Mouse (Mus musculus) megakaryocyte, adult 5-6 weeks (primary cell): ENCODE results near the gene Rnf135. TPM values are rescaled to one million over a fixed set of nuclear protein-coding genes. Genes with fewer than 3 reads are reported as not detected.
"Not testable (repeated sequence)": the region's sequence is repeated elsewhere in the genome, so short reads cannot be mapped to it uniquely, and the experiment has no call there.

Source experiments
- ATAC-seq: 2 replicates; pipeline ENCODE4 v1.8.0; 2016; ENCODE audit warnings: mild to moderate bottlenecking, inconsistent platforms; ENCODE audit not compliant: poor library complexity, severe bottlenecking
- total RNA-seq, 2 experiments: library from RNA; stranded (forward) in 1 of 2; stranded (reverse) in 1 of 2; fragments of 153-499, 151-499 nt in 1 of 2; fragments of 221-1000, 200-1000 nt in 1 of 2; gene quantifications; 2 replicates each; pipeline versions ENCODE4 v1.2.3 to v1.2.4; 2015 to 2017

Rnf135 gene
- total RNA-seq, 2 experiments from 2014 or later: 4.4 to 4.8 TPM

- ATAC-seq: no peak
Measured at GRCm38 (mm10) chr11:80159018-80159417, 24.6 kb upstream of the Rnf135 start.

GRCm38 (mm10) chr11:80161041-80161440 is 22.6 kb upstream of the Rnf135 start:
- ATAC-seq: no peak

GRCm38 (mm10) chr11:80163362-80164116 is 20.1 kb upstream of the Rnf135 start:
- no peak for ATAC-seq

GRCm38 (mm10) chr11:80164224-80164623 is 19.4 kb upstream of the Rnf135 start:
- ATAC-seq: no peak

GRCm38 (mm10) chr11:80168121-80168520 is 15.5 kb upstream of the Rnf135 start:
- no peak for ATAC-seq

GRCm38 (mm10) chr11:80168611-80169249 is 14.9 kb upstream of the Rnf135 start:
- ATAC-seq: peak; percentile 84

GRCm38 (mm10) chr11:80169629-80170028 is 14.0 kb upstream of the Rnf135 start:
- peak; percentile 53; the same call in 1 of the 2 replicates for ATAC-seq

GRCm38 (mm10) chr11:80170351-80170750 is 13.3 kb upstream of the Rnf135 start:
- ATAC-seq: no peak

- no peak for ATAC-seq
Measured at GRCm38 (mm10) chr11:80171884-80172283, 11.8 kb upstream of the Rnf135 start.

GRCm38 (mm10) chr11:80173963-80174670 is 9.5 kb upstream of the Rnf135 start:
- ATAC-seq: no peak

- ATAC-seq: peak; percentile 57
Measured at GRCm38 (mm10) chr11:80176911-80177895, 6.4 kb upstream of the Rnf135 start.

GRCm38 (mm10) chr11:80178316-80178715 is 5.3 kb upstream of the Rnf135 start:
- no peak for ATAC-seq

GRCm38 (mm10) chr11:80181021-80181749 is 2.5 kb upstream of the Rnf135 start:
- ATAC-seq: no peak

- ATAC-seq: peak; percentile 51
Measured at GRCm38 (mm10) chr11:80183054-80183704, 472 bp upstream of the Rnf135 start.

GRCm38 (mm10) chr11:80184531-80185071 is 950 bp downstream of the Rnf135 start:
- no peak for ATAC-seq

- not testable (repeated sequence) for ATAC-seq
Measured at GRCm38 (mm10) chr11:80185441-80185976, 1.9 kb downstream of the Rnf135 start.

GRCm38 (mm10) chr11:80190280-80190679 is 6.6 kb downstream of the Rnf135 start:
- ATAC-seq: no peak

- ATAC-seq: no peak
Measured at GRCm38 (mm10) chr11:80193827-80194226, 10.2 kb downstream of the Rnf135 start.

- ATAC-seq: no peak
Measured at GRCm38 (mm10) chr11:80196351-80196750, 12.7 kb downstream of the Rnf135 start.
